In the genomic region with DNA sequence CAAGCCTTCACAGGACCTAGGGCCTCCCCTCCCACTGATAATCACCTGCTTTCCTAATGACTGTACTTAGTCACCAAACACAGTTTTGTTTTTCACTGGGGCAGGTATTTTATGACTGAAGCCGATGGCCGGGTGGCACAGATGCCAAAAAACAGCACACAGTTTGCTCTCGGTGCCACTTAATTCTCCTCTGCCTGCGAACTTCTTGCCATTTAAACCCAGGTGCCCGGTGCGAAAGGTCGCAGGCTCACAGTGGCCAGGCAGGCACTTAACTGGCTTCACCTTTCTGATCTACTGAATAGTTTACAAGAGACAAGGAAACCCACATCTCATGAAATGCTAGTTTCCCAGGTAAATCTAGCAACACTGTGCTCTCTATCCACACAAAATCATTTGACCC, we compare ENCODE assay signal across 14 mouse cellular contexts.
"Had no signal": no experiment of that assay in that cellular context is flagged by ENCODE, and none has a peak within 500 bp of the region (broad histone marks: within the 10 kb centered on the region; RNA-seq: fewer than 3 reads in every experiment).

No protein-coding gene starts in this region.

- H3K9me3 ChIP-seq: midbrain, embryonic 13.5 days; midbrain, embryonic 15.5 days; neural tube, embryonic 12.5 days; stomach, embryonic 15.5 days had no signal

- H3K4me3 ChIP-seq: megakaryocyte, embryonic 14.5 days; midbrain, embryonic 13.5 days; midbrain, embryonic 15.5 days; neural tube, embryonic 12.5 days; stomach, embryonic 15.5 days had no signal

- ATAC-seq: midbrain, embryonic 13.5 days; midbrain, embryonic 15.5 days had no signal

- H3K4me2 ChIP-seq: lung, embryonic 14.5 days; midbrain, embryonic 11.5 days; midbrain, embryonic 13.5 days; midbrain, embryonic 15.5 days; neural tube, embryonic 12.5 days; stomach, embryonic 15.5 days had no signal

- H3K9ac ChIP-seq: lung, embryonic 14.5 days; midbrain, embryonic 13.5 days; midbrain, embryonic 15.5 days; neural tube, embryonic 12.5 days; stomach, embryonic 15.5 days had no signal

- H3K27ac ChIP-seq: midbrain, embryonic 13.5 days; midbrain, embryonic 15.5 days; neural tube, embryonic 12.5 days; stomach, embryonic 15.5 days; stomach, postnatal 0 days had no signal

- H3K36me3 ChIP-seq: midbrain, embryonic 13.5 days; midbrain, embryonic 15.5 days; neural tube, embryonic 12.5 days; stomach, embryonic 15.5 days had no signal

- H3K27me3 ChIP-seq: midbrain, embryonic 13.5 days; midbrain, embryonic 15.5 days; neural tube, embryonic 12.5 days; stomach, embryonic 15.5 days had no signal

- DNase-seq: lung, embryonic 14.5 days; lung, postnatal 10 days; lung, postnatal 4 days; right cerebral cortex, postnatal 14 days; thymus, adult 2 months; thymus, postnatal 25 days; thymus, postnatal 4 days had no signal

- H3K4me1 ChIP-seq: neural tube, embryonic 12.5 days; stomach, embryonic 15.5 days had no signal
